Mouse (Mus musculus) mammary gland, adult 2 months (tissue): ENCODE measurements around the gene Ddx24. TPM values are rescaled to one million over a fixed set of nuclear protein-coding genes. Genes with fewer than 3 reads are reported as not detected.

ENCODE experiments used
- polyA plus RNA-seq: library from polyadenylated mRNA; depleted of rRNA; stranded (reverse); fragments of >200 nt; gene quantifications from 2 replicates; pipeline ENCODE4 v1.2.3, GENCODE M21; 2012; ENCODE audit warnings: low replicate concordance; rRNA removed

Ddx24 gene
- 29.2 and 49.9 TPM in 2 replicates for polyA plus RNA-seq

DNA sequence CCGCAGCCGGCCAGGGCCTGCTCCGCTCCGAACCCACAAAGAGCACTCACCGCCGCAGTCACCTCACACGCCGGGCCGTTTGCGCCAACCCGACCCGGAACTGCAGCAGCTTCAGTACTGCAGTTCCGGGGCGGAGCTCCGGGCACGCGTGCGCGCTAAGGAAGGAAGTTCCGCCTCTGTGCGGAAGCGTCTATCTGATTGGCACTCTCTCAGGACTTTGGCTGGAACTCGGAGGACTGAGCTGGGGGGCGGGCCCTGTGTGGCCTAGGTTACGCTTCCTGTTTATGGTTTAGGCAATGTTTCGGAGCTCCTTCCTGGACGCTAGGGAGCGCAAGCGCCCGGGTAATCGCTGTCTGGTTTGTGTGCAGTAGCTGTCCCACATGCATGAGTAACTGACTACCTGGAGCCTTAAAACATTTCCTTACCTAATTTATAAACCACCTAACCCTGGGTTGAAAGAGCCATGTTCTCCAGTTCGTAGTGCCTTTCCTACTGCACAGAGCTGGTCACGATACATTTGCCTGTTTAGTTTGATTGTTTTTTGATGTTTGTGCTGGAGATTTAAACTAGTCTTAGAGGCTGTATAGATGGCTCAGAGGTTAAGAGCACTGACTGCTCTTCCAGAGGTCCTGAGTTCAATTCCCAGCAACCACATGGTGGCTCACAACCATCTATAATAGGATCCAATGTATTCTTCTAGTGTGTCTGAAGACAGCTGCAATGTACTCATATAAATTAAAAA is at the start of gene Ddx24:
Ddx24 (minus strand) TSS at position 102 of the 742 bp plus-strand sequence.

DNA sequence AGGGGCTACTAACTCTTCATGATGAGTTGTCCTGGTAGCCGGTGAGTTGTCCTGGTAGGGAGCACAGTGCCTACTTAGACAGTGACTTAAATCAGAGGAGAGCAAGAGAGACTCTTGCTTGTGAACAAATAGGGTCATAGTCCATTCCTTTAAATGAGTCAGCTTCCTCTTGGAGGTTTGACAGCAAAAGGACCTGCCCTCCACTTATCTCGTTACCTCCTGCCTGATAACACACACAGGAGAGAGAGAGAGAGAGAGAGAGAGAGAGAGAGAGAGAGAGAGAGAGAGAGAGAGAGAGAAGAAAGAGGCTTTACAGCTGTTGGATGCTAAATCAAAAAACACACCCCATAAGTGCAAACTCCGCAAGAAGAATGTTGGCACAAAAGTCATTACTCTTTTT is 31.5 kb upstream of the Ddx24 start, which contains the start of gene Ifi27l2b:
Ifi27l2b (minus strand) TSS at position 84 of the 400 bp plus-strand sequence.

DNA sequence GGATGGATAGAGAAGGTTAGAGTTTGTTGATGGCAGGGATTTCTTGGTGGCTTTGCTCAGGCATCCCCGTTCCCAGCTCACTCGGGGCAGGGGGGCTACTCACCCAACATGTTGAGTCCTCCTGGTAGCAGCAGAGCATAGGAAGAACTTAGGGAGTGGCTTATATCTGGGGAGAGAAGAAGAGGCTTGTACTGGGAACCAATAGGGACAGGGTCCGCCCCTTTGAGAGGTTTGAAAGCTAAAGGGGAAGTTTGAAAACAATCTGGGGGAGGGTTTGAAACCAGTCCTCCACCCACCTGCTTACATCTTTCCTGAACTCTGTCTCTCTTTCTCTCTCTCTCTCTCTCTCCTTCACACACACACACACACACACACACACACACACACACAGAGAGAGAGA is 17.9 kb upstream of the Ddx24 start, which contains the start of gene Ifi27l2a:
Ifi27l2a (minus strand) TSS at position 157 of the 400 bp plus-strand sequence.

GRCm38 (mm10) chr12:103433986-103434731 is 8.5 kb upstream of the Ddx24 start, which contains the start of gene Ifi27:
Gene Ifi27 (plus strand): TSS chr12:103434211.

GRCm38 (mm10) chr12:103407720-103408119 is 17.9 kb downstream of the Ddx24 start, which contains the start of gene 9330161L09Rik:
Gene 9330161L09Rik (minus strand): TSS chr12:103407820.

GRCm38 (mm10) chr12:103388505-103389347 is 36.9 kb downstream of the Ddx24 start, which contains the start of gene Otub2:
Gene Otub2 (plus strand): TSS chr12:103388682.

Other genes starting within 250 kb of the Ddx24 start
- gene Prima1, start 183.7 kb downstream of the Ddx24 start, polyA plus RNA-seq: 1.6 and 2.9 TPM in 2 replicates
- not detected in 2 replicates for gene Fam181a, start 114.9 kb downstream of the Ddx24 start, polyA plus RNA-seq
- 20.7 and 80.8 TPM in 2 replicates for gene Asb2, start 69.8 kb downstream of the Ddx24 start, polyA plus RNA-seq
- gene Otub2, start 37.1 kb downstream of the Ddx24 start, polyA plus RNA-seq: 3.6 and 5.8 TPM in 2 replicates
- gene 9330161L09Rik, start 18.0 kb downstream of the Ddx24 start, polyA plus RNA-seq: 0.81 and 1.3 TPM in 2 replicates
- gene Ifi27, start 8.4 kb upstream of the Ddx24 start, polyA plus RNA-seq: 1,029 and 1,525 TPM in 2 replicates
- gene Ifi27l2a, start 17.9 kb upstream of the Ddx24 start, polyA plus RNA-seq: 4,536 and 5,133 TPM in 2 replicates
- gene Ifi27l2b, start 31.4 kb upstream of the Ddx24 start, polyA plus RNA-seq: not detected in 2 replicates
- 0.84 and 0.89 TPM in 2 replicates for gene Ppp4r4, start 106.5 kb upstream of the Ddx24 start, polyA plus RNA-seq
- gene Serpina10, start 205.6 kb upstream of the Ddx24 start, polyA plus RNA-seq: 1.8 and 1.9 TPM in 2 replicates
- 0.43 TPM in 1 of 2 replicates, not detected in the other for gene Serpina6, start 231.4 kb upstream of the Ddx24 start, polyA plus RNA-seq